14 mouse cellular contexts compared by ENCODE assay signal in the genomic region with DNA sequence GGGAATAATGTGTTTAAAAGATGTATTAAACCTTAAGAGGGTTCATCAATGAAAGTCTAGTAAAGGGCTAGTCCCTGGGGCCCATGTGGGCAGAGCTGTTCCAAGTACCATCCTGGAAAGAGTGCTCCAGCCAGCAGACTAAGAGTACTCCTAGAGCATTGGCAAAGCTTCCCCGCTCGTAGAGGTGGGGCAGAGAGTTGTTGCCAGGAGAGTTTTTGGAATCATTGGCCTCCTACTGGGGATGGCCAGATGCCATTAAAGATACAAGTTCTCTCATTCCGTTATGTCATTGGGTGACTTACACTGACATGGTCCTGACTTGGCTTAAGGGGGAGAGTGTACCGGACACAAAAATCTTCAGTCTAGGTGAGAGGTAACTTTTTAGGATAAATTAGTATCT. TPM values are rescaled to one million over a fixed set of nuclear protein-coding genes. Genes with fewer than 3 reads are reported as not detected.
DNase-seq lines count a peak whose midpoint lies in the region; ATAC-seq and TF ChIP-seq lines count a peak whose summit lies in the region.
"Had no signal": no experiment of that assay in that cellular context is flagged by ENCODE, and none has a peak within 500 bp of the region (broad histone marks: within the 10 kb centered on the region; RNA-seq: fewer than 3 reads in every experiment).

No protein-coding gene starts in this region.

- H3K9me3 ChIP-seq in hindbrain, embryonic 13.5 days: no peaks in the 10 kb centered on the region

- peaks cover 41% of the 10 kb centered on the region for H3K36me3 ChIP-seq in hindbrain, embryonic 13.5 days

- no peak for ATAC-seq in cerebellum, adult (ENCODE audit: insufficient number of reproducible peaks, low FRiP score, low TSS enrichment)
- no peak for ATAC-seq in hindbrain, embryonic 13.5 days (ENCODE audit: low FRiP score)
- ATAC-seq: forebrain, postnatal 0 days; Patski had no signal

- TF ChIP-seq CTCF in layer of hippocampus, adult 2 months (conservative IDR thresholded peaks at IDR 0.05): no peak

- H3K27ac ChIP-seq in layer of hippocampus, adult 2 months: 0 out of 2 replicates have a peak overlapping the region, but pooled peaks have one; percentile 97
- H3K27ac ChIP-seq in hindbrain, embryonic 13.5 days: no peak overlapping the region

- H3K4me1 ChIP-seq in hindbrain, embryonic 13.5 days (replicated peaks): peaks cover 45% of the 10 kb centered on the region

- H3K9ac ChIP-seq in hindbrain, embryonic 13.5 days: no peak overlapping the region
- H3K9ac ChIP-seq: forebrain, postnatal 0 days; lung, embryonic 14.5 days had no signal

- peak; percentile 68 for DNase-seq in cerebellum, adult 11-12 months
- DNase-seq in layer of hippocampus, adult 2 months (ENCODE audit: low spot score in 2 of 2): no peak
- DNase-seq in layer of hippocampus, postnatal 36 days: no peak
- peak; percentile 44 to 60 for DNase-seq in adrenal gland, postnatal 36 days
- DNase-seq in heart, postnatal 14 days: peak; percentile 39 to 67
- no peak for DNase-seq in right cerebral cortex, postnatal 10 days (ENCODE audit: low spot score in 2 of 2)
- DNase-seq: forebrain, postnatal 0 days; kidney, postnatal 14 days; lung, embryonic 14.5 days had no signal

- H3K4me3 ChIP-seq in layer of hippocampus, adult 2 months: no peak overlapping the region
- no peak overlapping the region for H3K4me3 ChIP-seq in hindbrain, embryonic 13.5 days

- no peaks in the 10 kb centered on the region for H3K27me3 ChIP-seq in hindbrain, embryonic 13.5 days
- H3K27me3 ChIP-seq: Patski had no signal

- WGBS in hindbrain, embryonic 13.5 days: 54% methylated on average over 4 of the region's 4 CpGs

- H3K4me2 ChIP-seq in hindbrain, embryonic 13.5 days: no peak overlapping the region
- H3K4me2 ChIP-seq: lung, embryonic 14.5 days had no signal

- intact Hi-C loops in heart, postnatal 14 days (cut with DNase I): no loop called here

RNA-seq across cellular contexts. Expression of gene Sv2a, which starts 1.4 kb away (rescaled TPM):
- 100 to 1,000 TPM; 352 to 370 TPM for total RNA-seq in layer of hippocampus, adult 2 months (2021)
- total RNA-seq in layer of hippocampus, postnatal 36 days (2021): 100 to 1,000 TPM; 351 to 376 TPM
- 1 to 10 TPM; 5.5 to 7.5 TPM for total RNA-seq in adrenal gland, postnatal 36 days (2021)
- 1 to 10 TPM; 7.0 to 7.7 TPM for total RNA-seq in heart, postnatal 14 days (2021)
- polyA plus RNA-seq in hindbrain, embryonic 13.5 days (2015; fragmentation: Nextera tagmentation; extraction: Ambion mirVana): 84.0 and 88.7 TPM in 2 replicates

RNA-seq across cellular contexts. Expression of gene Sf3b4, which starts 7.4 kb away (rescaled TPM):
- 10 to 100 TPM; 50.1 to 50.2 TPM for total RNA-seq in layer of hippocampus, adult 2 months (2021)
- total RNA-seq in layer of hippocampus, postnatal 36 days (2021): 10 to 100 TPM; 52.0 to 54.5 TPM
- 10 to 100 TPM; 53.6 to 57.9 TPM for total RNA-seq in adrenal gland, postnatal 36 days (2021)
- 10 to 100 TPM; 18.3 to 22.3 TPM for total RNA-seq in heart, postnatal 14 days (2021)
- polyA plus RNA-seq in hindbrain, embryonic 13.5 days (2015; fragmentation: Nextera tagmentation; extraction: Ambion mirVana): 149 and 151 TPM in 2 replicates

RNA-seq across cellular contexts. Expression of gene Mtmr11, which starts 17.7 kb away (rescaled TPM):
- total RNA-seq in layer of hippocampus, adult 2 months (2021): 1 to 10 TPM; 4.3 to 5.3 TPM
- total RNA-seq in layer of hippocampus, postnatal 36 days (2021): 1 to 10 TPM; 4.2 to 5.2 TPM
- 10 to 100 TPM; 15.6 to 31.5 TPM for total RNA-seq in adrenal gland, postnatal 36 days (2021)
- total RNA-seq in heart, postnatal 14 days (2021): 1 to 10 TPM; 3.1 to 4.0 TPM
- 11.5 and 12.8 TPM in 2 replicates for polyA plus RNA-seq in hindbrain, embryonic 13.5 days (2015; fragmentation: Nextera tagmentation; extraction: Ambion mirVana)
- total RNA-seq: hematopoietic stem cell, adult 5-6 weeks had no signal

RNA-seq across cellular contexts. Expression of gene Bola1, which starts 40.0 kb away (rescaled TPM):
- 10 to 100 TPM; 16.2 to 16.7 TPM for total RNA-seq in layer of hippocampus, adult 2 months (2021)
- 10 to 100 TPM; 15.3 to 18.2 TPM for total RNA-seq in layer of hippocampus, postnatal 36 days (2021)
- total RNA-seq in adrenal gland, postnatal 36 days (2021): 10 to 100 TPM; 26.8 to 41.2 TPM
- total RNA-seq in heart, postnatal 14 days (2021): 10 to 100 TPM; 17.5 to 18.2 TPM
- polyA plus RNA-seq in hindbrain, embryonic 13.5 days (2015; fragmentation: Nextera tagmentation; extraction: Ambion mirVana): 64.0 and 65.6 TPM in 2 replicates

RNA-seq across cellular contexts. Expression of gene Hist2h2ab, which starts 40.1 kb away (rescaled TPM):
- 10 to 100 TPM in 1 of 2 experiments, 1 to 10 TPM in 1; 9.3 to 12.7 TPM for total RNA-seq in layer of hippocampus, adult 2 months (2021)
- 1 to 10 TPM; 7.2 to 8.2 TPM for total RNA-seq in layer of hippocampus, postnatal 36 days (2021)
- 1 to 10 TPM; 7.1 to 8.0 TPM for total RNA-seq in adrenal gland, postnatal 36 days (2021)
- total RNA-seq in heart, postnatal 14 days (2021): 1 to 10 TPM; 4.4 to 5.2 TPM
- 1.0 TPM in 1 of 2 replicates, not detected in the other for polyA plus RNA-seq in hindbrain, embryonic 13.5 days (2015; fragmentation: Nextera tagmentation; extraction: Ambion mirVana)
- polyA plus RNA-seq: embryonic facial prominence, embryonic 11.5 days; forebrain, postnatal 0 days; lung, embryonic 14.5 days had no signal

Comparison
In these comparisons a context has a peak if more than half of its experiments do, and no peak if none do; other contexts are left out.
1. DNase-seq: peak in cerebellum, adult 11-12 months (single experiment), adrenal gland, postnatal 36 days (2 of 2) and heart, postnatal 14 days (2 of 2); none in layer of hippocampus, adult 2 months (0 of 2), layer of hippocampus, postnatal 36 days (0 of 2) and right cerebral cortex, postnatal 10 days (0 of 2).
2. RNA of gene Sv2a, which starts 1.4 kb away (total RNA-seq): 351 to 376 TPM in layer of hippocampus, postnatal 36 days and 352 to 370 TPM in layer of hippocampus, adult 2 months; 7.0 to 7.7 TPM in heart, postnatal 14 days and 5.5 to 7.5 TPM in adrenal gland, postnatal 36 days; every median in the first group is over 10 times any median in the second.